Mouse (Mus musculus): ENCODE results near the gene 4933411K16Rik.

Gene 4933411K16Rik

GRCm38 (mm10) chr19:42035456-42036248 is 16.4 kb upstream of the 4933411K16Rik start, which contains the start of gene Ankrd2:
TSS of gene Ankrd2 (plus strand) at chr19:42036000.
- DNase-seq (ENCODE audit: low read depth) = peak; percentile 41

- DNase-seq (ENCODE audit: low read depth) = no peak
Observed at GRCm38 (mm10) chr19:42036357-42036756, 15.7 kb upstream of the 4933411K16Rik start.

DNA sequence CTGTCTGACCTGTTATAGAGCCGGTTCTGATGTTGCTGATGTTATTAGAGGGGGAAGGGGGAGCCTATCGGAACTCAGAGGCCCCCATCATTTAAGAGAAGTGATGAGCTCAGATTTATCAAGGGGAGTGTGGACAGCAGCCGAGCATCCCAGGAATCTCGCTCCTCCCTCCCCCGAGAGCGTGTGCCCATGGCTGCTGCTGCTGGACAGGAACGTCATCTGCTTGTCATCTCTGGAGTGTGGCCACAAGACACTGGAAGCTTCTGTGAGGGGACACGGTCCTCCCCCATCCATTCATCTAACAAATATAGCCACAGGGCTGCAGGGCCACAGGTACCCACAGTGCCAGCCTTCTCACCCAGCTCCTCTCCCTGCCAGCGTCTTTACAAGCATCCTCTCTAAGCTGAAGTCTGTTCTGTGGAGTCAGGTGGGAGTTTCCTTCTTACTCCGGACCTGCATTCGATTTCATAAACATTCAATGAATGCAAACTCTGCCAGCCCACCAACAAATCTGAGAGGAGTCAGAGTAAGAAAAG is 14.8 kb upstream of the 4933411K16Rik start:
- DNase-seq (ENCODE audit: low read depth) = no peak

- DNase-seq (ENCODE audit: low read depth) = no peak
Observed at GRCm38 (mm10) chr19:42038310-42038709, 13.7 kb upstream of the 4933411K16Rik start.

DNA sequence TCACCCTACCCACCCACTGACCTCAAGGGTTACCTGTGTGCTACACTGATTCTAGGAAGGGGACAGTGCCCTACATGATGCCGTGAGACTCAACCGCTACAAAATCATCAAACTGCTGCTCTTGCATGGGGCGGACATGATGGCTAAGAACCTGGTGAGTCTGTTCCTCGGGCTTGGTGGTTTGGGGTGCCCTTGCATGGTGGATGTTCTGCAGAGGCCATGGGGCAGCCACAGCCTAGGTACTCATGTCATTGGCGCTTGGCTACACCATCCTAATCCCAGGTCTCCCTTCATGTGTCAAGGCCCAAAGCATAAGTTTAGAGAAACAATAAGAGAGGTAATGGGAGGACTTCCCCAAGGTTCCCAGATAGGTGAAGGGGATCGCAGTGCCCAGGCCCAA is 8.1 kb upstream of the 4933411K16Rik start:
- no peak for DNase-seq (ENCODE audit: low read depth)

- peak; percentile 55 for DNase-seq (ENCODE audit: low read depth)
Observed at GRCm38 (mm10) chr19:42045269-42046102, 6.6 kb upstream of the 4933411K16Rik start, which contains the start of gene Hoga1. TSS of gene Hoga1 (plus strand) at chr19:42045610.

GRCm38 (mm10) chr19:42050251-42050650 is 1.8 kb upstream of the 4933411K16Rik start:
- no peak for DNase-seq (ENCODE audit: low read depth)

DNA sequence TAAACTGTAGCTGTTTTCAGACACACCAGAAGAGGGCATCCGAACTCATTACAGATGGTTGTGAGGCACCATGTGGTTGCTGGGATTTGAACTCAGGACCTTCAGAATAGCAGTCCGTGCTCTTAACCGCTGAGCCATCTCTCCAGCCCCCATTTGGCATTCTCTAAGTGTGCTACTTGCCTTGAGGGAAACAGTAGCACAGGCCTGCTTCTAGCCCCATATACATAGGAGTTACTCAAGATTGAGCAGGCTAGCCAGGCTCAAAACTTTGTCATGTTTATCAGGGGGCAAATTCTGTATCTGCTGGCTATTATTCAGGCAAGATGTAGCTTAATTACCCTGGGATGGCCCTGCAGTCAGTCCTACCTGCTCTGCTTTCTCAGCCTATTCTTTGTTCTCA is 697 bp upstream of the 4933411K16Rik start:
- no peak for DNase-seq (ENCODE audit: low read depth)

DNA sequence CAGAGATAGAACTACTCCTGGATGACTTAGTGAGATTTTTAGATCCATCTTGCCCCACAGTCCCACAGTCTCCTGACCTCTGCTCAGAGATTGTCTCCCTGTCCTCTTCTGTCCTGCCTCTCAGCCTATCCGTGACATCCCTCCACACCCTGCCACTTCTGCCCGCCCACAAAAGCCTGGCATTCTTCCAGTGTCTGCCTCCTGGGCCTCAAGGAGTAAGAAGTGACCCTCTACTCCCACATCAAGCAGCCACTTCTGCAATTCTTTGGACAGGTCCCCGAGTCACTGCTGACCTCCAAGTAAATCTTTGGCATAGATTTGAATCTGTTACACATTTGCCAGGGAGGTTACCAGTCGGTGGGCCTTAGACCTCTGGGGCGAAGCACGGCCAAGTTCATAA is 2.2 kb downstream of the 4933411K16Rik start:
- DNase-seq (ENCODE audit: low read depth) = no peak

DNA sequence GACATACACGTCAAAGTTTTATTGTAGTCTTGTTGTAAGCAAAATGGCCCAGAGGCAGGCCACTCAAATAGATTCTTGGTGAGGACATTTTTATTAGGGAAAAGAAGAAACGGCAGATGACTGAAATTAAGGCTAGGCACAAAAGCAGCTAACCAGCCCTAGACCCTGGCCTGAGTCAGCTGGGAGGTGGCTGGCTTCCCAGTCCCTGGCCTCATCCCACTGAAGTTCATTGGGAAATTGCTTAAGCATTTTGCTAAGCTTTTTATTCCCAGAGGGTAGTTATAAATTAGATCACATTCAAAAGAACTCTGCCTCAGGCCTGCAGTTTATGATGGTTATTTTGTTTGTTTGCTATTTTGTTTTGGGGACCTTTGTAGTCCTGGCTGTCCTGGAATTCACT is 3.8 kb downstream of the 4933411K16Rik start:
- no peak for DNase-seq (ENCODE audit: low read depth)

DNA sequence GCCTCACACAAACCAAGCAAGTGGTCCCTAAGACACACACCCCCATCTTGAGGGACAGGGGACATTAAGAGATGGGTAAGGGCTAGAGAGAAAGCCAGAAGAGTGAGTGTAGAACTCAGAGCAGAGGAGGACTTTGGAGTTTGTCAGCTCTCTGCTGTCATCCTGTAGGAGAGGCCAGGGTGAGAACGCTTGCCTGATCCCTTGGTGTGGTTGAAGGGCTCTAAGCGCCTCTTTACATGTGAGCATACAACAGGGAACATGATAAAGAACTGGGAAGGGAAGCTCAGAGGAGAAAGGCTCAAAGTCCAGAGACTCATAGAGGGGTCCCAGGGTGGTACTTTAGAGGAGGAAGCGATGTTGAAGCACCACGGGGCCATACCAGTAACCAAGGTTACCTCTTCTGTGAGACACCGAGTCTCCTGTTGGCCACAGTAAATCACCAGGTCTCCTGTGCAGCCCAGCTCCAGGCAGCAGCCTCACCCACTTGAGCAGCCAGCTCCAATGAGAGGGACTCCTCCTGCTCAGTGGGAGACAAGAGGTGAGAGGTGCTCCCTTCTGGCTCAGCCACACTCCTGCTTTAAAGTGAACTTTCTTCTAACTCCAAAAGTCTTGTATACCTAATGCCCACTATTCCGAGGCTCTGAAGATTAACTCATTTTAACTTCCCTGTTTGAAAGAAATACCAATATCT is 4.8 kb downstream of the 4933411K16Rik start:
- DNase-seq (ENCODE audit: low read depth) = no peak

DNA sequence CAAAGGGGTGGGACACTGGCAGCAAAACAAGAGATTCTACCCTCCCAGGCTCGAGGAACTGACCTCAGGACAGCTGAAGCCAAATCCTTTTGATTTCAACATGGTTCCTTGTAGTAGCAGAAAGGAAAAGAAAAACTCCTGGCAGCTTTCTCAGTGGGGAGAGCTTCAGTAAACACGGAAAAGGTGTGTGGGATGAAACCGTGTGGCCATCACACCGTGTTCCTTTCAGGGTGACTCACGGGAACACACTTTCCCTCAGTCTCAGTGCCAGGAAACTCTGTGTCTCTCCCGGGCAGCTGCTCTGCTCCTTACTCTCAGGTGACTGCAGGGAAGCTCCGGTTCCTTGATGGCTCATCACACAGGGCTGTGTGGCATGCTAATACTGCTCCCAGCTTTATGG is 6.4 kb downstream of the 4933411K16Rik start:
- DNase-seq (ENCODE audit: low read depth) = no peak

GRCm38 (mm10) chr19:42061443-42061842 is 9.4 kb downstream of the 4933411K16Rik start:
- no peak for DNase-seq (ENCODE audit: low read depth)

- DNase-seq (ENCODE audit: low read depth) = no peak
Observed at GRCm38 (mm10) chr19:42068441-42069240, 16.6 kb downstream of the 4933411K16Rik start.

DNA sequence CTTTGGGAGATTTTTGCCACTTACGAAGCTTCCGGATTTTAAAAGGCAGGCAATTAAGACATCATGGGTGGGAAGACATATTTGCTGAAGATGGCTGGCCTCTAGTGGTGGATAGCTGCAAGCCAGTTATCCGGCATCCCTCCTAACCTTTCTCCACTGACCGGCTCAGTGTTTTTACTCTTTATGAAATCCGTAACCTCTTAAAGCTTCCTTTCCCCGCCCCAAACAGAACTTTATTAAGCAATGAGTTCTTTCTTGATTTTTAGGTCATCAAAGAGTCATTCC is 17.1 kb downstream of the 4933411K16Rik start:
- DNase-seq (ENCODE audit: low read depth) = no peak

DNA sequence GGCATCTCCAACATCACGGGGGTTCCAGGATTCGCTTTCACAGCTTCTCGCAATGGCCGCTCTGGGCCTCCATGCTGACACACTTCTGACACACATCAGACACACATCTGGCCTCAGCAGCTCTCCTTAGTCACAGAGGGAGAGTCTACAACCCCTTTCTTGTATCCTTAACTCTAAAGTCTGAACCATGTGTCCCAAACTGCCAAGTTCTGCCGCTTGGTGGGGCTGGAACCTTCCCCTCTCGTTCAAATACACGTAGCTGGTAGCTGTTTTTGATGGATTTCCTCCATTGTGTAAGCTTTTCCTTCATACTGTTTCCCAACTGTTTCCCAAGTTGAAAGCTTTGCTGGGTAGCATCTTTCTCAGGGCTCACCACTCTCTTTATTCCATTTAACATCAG is 19.2 kb downstream of the 4933411K16Rik start:
- DNase-seq (ENCODE audit: low read depth) = no peak

DNA sequence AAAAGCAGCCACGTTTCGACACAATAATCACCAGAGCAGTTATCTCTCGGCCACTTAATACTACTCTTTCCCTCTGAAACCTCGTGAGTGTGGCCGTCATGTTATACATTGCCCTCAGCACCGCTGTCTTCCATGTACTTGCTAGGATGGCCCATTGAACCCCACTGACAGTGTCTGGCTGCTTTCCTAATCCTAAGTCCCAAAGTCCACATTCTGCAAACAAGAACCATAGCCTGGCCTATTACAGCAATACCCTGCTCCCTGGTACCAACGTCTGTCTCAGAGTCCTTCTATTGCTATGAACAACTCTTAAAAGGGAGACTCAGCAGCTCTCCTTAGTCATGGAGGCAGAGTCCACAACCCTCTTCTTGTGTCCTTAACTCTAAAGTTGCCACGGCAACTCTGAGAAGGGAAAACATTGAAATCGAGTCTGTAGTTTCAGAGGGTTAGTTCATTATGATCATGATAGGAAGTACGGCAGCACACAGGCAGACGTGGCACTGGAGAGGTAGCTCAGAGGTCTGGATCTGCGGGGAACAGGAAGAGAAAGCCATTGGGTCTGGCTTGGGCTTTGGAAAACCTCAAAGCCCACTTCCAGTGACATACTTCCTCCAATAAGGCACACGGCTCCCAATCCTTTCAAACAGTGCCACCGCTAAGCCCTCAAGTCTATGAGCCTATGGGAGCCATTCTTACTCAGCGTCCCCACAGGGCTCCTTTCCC is 20.0 kb downstream of the 4933411K16Rik start:
- DNase-seq (ENCODE audit: low read depth) = no peak

DNA sequence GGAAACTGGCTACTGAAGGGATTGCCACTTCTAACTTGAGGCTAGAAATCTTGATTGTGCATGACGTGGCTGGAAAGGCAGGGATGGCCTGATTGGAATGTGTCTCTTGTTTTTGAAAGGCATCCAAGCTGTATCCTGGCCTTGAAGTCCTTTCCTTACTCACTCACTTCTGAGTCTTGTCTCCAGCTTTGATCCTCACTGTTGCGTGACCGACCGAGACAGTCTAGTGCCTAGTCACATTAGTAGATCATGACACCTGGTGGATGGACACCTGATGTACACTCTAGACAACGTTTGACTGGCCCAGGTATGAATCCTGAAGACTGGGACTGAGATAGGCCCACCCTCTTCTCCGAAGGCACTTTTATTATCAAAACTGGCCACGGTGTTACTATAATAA is 20.8 kb downstream of the 4933411K16Rik start:
- DNase-seq (ENCODE audit: low read depth) = no peak

DNA sequence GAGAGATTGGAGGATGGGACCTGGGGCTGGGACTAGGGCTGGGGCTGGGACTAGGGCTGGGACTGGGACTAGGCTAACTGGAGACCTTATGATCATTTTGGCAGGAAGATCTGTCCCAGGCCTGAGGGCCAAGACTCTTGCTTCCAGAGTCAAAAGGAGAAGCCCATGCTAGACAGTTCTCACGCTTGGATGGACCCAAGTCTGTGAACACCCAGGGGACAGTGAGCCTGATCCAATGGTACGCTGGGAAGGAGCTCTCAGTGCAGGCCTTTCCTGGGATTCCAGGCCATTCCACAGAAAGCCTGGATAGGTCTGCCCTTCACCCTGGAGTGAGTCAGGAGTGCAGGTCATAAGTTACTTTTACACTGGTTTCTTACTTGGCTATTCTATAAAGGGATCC is 23.0 kb downstream of the 4933411K16Rik start:
- DNase-seq (ENCODE audit: low read depth) = no peak

DNA sequence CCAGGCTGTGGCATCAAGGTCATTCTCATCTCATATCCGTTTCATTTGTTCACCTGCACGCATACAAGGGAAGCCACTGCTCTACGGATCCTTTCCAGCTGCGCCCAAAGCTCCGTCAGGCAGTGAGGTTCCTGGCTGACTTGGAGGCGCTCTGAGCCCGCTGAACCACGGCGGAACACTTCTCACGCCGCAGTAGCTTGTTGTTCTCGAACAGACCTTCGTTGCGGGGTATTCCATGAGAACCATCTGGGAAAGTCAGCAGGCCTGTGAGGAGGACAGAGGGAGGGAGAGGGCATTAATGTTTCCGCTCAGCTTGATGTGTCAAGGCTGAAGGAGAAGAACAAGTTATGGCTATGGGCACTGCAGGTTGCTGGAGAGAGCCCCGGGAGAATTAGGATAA is 23.9 kb downstream of the 4933411K16Rik start:
- DNase-seq (ENCODE audit: low read depth) = no peak

- no peak for DNase-seq (ENCODE audit: low read depth)
Observed at GRCm38 (mm10) chr19:42078566-42078965, 26.5 kb downstream of the 4933411K16Rik start.
